Mouse (Mus musculus): ENCODE data around the gene Trim50. TPM values are rescaled to one million over a fixed set of nuclear protein-coding genes. Genes with fewer than 3 reads are reported as not detected.

Trim50 gene
- total RNA-seq, 1 experiment, result not detected

DNA sequence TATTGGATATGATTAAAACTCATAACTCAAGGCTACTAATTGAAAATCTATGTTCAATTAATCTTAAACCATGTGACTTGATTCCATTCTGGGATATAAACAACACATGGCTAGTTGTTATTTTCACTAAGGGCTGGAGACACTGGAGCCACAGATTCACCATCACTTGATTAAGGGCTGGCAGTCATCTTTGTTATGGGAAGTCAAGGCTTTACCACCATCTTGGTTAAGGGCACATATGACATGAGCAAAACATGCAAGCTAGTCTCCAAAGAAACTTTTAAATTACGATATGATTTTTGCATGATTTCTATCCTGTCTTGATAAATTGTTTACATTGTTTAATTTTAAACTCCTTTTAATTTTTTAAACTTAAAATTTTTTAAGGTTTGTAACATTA is 30.9 kb upstream of the Trim50 start:
- Histone ChIP-seq H3K4me3 (ENCODE audit: insufficient read depth in 1 of 2, low read depth in 1 of 2, low read length in 2 of 2, poor library complexity in 1 of 2, severe bottlenecking in 1 of 2) (no peak overlapping the region), H3K4me1 (ENCODE audit: control insufficient read depth in 2 of 2, insufficient read depth in 2 of 2, low read length in 2 of 2, poor library complexity in 1 of 2) (no peaks in the 10 kb centered on the region), H3K27ac (ENCODE audit: insufficient read depth, low read depth, low read length, poor library complexity, severe bottlenecking) (no peak overlapping the region), H3K9me3 (ENCODE audit: control insufficient read depth, insufficient read depth, low read depth, low read length) (no peaks in the 10 kb centered on the region), H3K9ac (ENCODE audit: insufficient read depth, low read depth, low read length, poor library complexity, severe bottlenecking) (no peak overlapping the region), H3K36me3 (ENCODE audit: control insufficient read depth, insufficient read depth, low read length, poor library complexity, severe bottlenecking) (no peaks in the 10 kb centered on the region)
- TF ChIP-seq HCFC1 (IDR thresholded peaks at IDR 0.05; ENCODE audit: borderline replicate concordance, insufficient read depth, low read length), result 0 out of 2 replicates have a peak, but pooled peaks have one; percentile 41
- no peak for TF ChIP-seq ZC3H11A (IDR thresholded peaks at IDR 0.05; ENCODE audit: borderline replicate concordance, low read depth, low read length)
- DNase-seq (ENCODE audit: low read depth, low spot score), result no peak
- in situ Hi-C loops (cut with MboI; ENCODE audit: low sequenced_read_pairs in 2 of 2, unreplicated experiment in 2 of 2), result no loop called here

DNA sequence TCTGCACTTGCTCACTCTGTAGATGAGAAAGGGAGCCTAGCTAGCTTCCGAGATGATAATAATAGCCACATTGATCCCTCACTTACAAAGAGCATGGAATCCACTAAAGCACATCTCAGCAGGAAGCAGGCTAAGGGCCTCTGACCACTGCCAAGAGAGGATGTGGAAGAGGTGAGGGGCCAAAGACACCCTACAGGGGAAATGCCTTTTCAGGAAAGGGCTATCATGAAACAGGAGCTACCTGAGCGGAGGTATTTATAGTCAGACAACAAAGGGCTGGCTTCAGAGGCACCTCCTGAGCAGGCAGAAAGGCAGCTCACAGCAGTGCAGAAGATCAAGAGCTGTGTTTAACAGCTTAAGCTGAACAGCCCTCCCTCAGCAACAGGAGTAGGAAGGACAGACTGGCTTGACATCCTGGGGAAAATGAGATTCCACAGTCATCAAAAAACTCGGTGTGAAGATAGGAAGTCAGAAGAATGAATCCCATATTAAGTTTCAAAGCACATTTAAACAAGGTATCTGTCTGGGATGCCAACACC is 26.9 kb upstream of the Trim50 start:
- in situ Hi-C loops (cut with MboI; ENCODE audit: low sequenced_read_pairs in 2 of 2, unreplicated experiment in 2 of 2), result no loop called here

DNA sequence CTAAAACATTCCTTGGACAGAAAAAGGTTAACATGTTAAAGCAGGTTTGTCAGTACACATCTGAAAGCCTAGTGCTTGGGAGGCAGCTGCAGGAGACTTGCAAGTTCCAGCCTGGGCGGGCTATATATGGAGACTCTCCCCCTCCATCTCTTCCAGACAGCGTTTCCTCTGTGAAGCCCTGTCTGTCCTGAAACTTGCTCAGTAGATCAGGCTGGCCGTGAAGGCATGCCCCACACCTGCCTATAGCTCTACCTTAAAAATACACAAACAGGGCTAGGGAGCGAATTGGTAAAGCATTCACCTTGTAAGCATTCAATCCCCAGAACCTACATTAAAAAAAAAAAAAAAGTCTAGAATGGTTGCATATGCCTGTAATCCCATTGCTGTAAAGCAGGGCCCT is 23.6 kb upstream of the Trim50 start:
- Histone ChIP-seq H3K9ac (ENCODE audit: insufficient read depth, low read depth, low read length, poor library complexity, severe bottlenecking) (no peak overlapping the region), H3K9me3 (ENCODE audit: control insufficient read depth, insufficient read depth, low read depth, low read length) (no peaks in the 10 kb centered on the region), H3K4me1 (ENCODE audit: control insufficient read depth in 2 of 2, insufficient read depth in 2 of 2, low read length in 2 of 2, poor library complexity in 1 of 2) (no peaks in the 10 kb centered on the region), H3K36me3 (ENCODE audit: control insufficient read depth, insufficient read depth, low read length, poor library complexity, severe bottlenecking) (no peaks in the 10 kb centered on the region), H3K4me3 (ENCODE audit: insufficient read depth in 1 of 2, low read depth in 1 of 2, low read length in 2 of 2, poor library complexity in 1 of 2, severe bottlenecking in 1 of 2) (no peak overlapping the region), H3K27ac (ENCODE audit: insufficient read depth, low read depth, low read length, poor library complexity, severe bottlenecking) (no peak overlapping the region)
- in situ Hi-C loops (cut with MboI; ENCODE audit: low sequenced_read_pairs in 2 of 2, unreplicated experiment in 2 of 2), result no loop called here
- no peak for TF ChIP-seq HCFC1 (IDR thresholded peaks at IDR 0.05; ENCODE audit: borderline replicate concordance, insufficient read depth, low read length)
- no peak for TF ChIP-seq CHD2 (IDR thresholded peaks at IDR 0.05; ENCODE audit: low read depth, low read length)
- TF ChIP-seq ZC3H11A (IDR thresholded peaks at IDR 0.05; ENCODE audit: borderline replicate concordance, low read depth, low read length), result no peak
- no peak for TF ChIP-seq ZNF384 (IDR thresholded peaks at IDR 0.05; ENCODE audit: low read depth, low read length)
- no peak for TF ChIP-seq MAFK (IDR thresholded peaks at IDR 0.05; ENCODE audit: insufficient read depth, low read depth, low read length)
- DNase-seq (ENCODE audit: low read depth, low spot score), result no peak

More for the DNA sequence above, 26.9 kb upstream of the Trim50 start:
- Histone ChIP-seq H3K4me1 (ENCODE audit: control insufficient read depth in 2 of 2, insufficient read depth in 2 of 2, low read length in 2 of 2, poor library complexity in 1 of 2) (no peaks in the 10 kb centered on the region), H3K9me3 (ENCODE audit: control insufficient read depth, insufficient read depth, low read depth, low read length) (no peaks in the 10 kb centered on the region), H3K9ac (ENCODE audit: insufficient read depth, low read depth, low read length, poor library complexity, severe bottlenecking) (no peak overlapping the region), H3K4me3 (ENCODE audit: insufficient read depth in 1 of 2, low read depth in 1 of 2, low read length in 2 of 2, poor library complexity in 1 of 2, severe bottlenecking in 1 of 2) (no peak overlapping the region), H3K27ac (ENCODE audit: insufficient read depth, low read depth, low read length, poor library complexity, severe bottlenecking) (no peak overlapping the region), H3K36me3 (ENCODE audit: control insufficient read depth, insufficient read depth, low read length, poor library complexity, severe bottlenecking) (no peaks in the 10 kb centered on the region)
- no peak for DNase-seq (ENCODE audit: low read depth, low spot score)
- no peak for TF ChIP-seq HCFC1 (IDR thresholded peaks at IDR 0.05; ENCODE audit: borderline replicate concordance, insufficient read depth, low read length)
- no peak for TF ChIP-seq CHD2 (IDR thresholded peaks at IDR 0.05; ENCODE audit: low read depth, low read length)
- TF ChIP-seq ZC3H11A (IDR thresholded peaks at IDR 0.05; ENCODE audit: borderline replicate concordance, low read depth, low read length), result no peak
- TF ChIP-seq ZNF384 (IDR thresholded peaks at IDR 0.05; ENCODE audit: low read depth, low read length), result no peak
- no peak for TF ChIP-seq MAFK (IDR thresholded peaks at IDR 0.05; ENCODE audit: insufficient read depth, low read depth, low read length)

GRCm38 (mm10) chr5:135330201-135330600 is 22.9 kb upstream of the Trim50 start:
- no peaks in the 10 kb centered on the region for H3K9me3 ChIP-seq (ENCODE audit: control insufficient read depth, insufficient read depth, low read depth, low read length)
- DNase-seq (ENCODE audit: low read depth, low spot score), result no peak
- no peak overlapping the region for H3K4me3 ChIP-seq (ENCODE audit: insufficient read depth in 1 of 2, low read depth in 1 of 2, low read length in 2 of 2, poor library complexity in 1 of 2, severe bottlenecking in 1 of 2)
- in situ Hi-C loops (cut with MboI; ENCODE audit: low sequenced_read_pairs in 2 of 2, unreplicated experiment in 2 of 2), result no loop called here
- no peaks in the 10 kb centered on the region for H3K4me1 ChIP-seq (ENCODE audit: control insufficient read depth in 2 of 2, insufficient read depth in 2 of 2, low read length in 2 of 2, poor library complexity in 1 of 2)
- H3K36me3 ChIP-seq (ENCODE audit: control insufficient read depth, insufficient read depth, low read length, poor library complexity, severe bottlenecking), result no peaks in the 10 kb centered on the region
- TF ChIP-seq ZNF384 (IDR thresholded peaks at IDR 0.05; ENCODE audit: low read depth, low read length) (no peak), CHD2 (IDR thresholded peaks at IDR 0.05; ENCODE audit: low read depth, low read length) (no peak), HCFC1 (IDR thresholded peaks at IDR 0.05; ENCODE audit: borderline replicate concordance, insufficient read depth, low read length) (no peak), ZC3H11A (IDR thresholded peaks at IDR 0.05; ENCODE audit: borderline replicate concordance, low read depth, low read length) (no peak), MAFK (IDR thresholded peaks at IDR 0.05; ENCODE audit: insufficient read depth, low read depth, low read length) (no peak)
- H3K9ac ChIP-seq (ENCODE audit: insufficient read depth, low read depth, low read length, poor library complexity, severe bottlenecking), result no peak overlapping the region
- H3K27ac ChIP-seq (ENCODE audit: insufficient read depth, low read depth, low read length, poor library complexity, severe bottlenecking), result no peak overlapping the region

DNA sequence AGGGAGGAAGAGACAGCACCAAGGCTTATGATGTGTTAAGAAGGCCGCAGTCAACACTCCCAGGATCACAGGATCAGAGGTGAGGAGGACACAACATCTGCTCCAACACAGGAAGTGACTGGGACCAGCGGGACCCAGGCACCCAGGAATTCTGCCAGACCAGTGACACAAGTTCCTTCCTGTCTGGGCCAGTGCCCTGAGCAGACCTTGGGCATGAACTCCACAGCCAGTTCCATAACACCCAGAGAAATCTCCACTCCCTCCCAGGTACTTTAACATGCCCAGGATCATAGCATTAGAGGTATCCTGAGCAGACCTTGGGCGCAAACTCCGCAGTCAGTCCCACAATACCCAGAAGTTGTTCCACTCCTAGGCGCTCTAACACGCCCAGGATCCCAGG is 21.9 kb upstream of the Trim50 start:
- Histone ChIP-seq H3K9me3 (ENCODE audit: control insufficient read depth, insufficient read depth, low read depth, low read length) (no peaks in the 10 kb centered on the region), H3K4me1 (ENCODE audit: control insufficient read depth in 2 of 2, insufficient read depth in 2 of 2, low read length in 2 of 2, poor library complexity in 1 of 2) (no peaks in the 10 kb centered on the region), H3K27ac (ENCODE audit: insufficient read depth, low read depth, low read length, poor library complexity, severe bottlenecking) (no peak overlapping the region), H3K4me3 (ENCODE audit: insufficient read depth in 1 of 2, low read depth in 1 of 2, low read length in 2 of 2, poor library complexity in 1 of 2, severe bottlenecking in 1 of 2) (no peak overlapping the region), H3K9ac (ENCODE audit: insufficient read depth, low read depth, low read length, poor library complexity, severe bottlenecking) (no peak overlapping the region), H3K36me3 (ENCODE audit: control insufficient read depth, insufficient read depth, low read length, poor library complexity, severe bottlenecking) (no peaks in the 10 kb centered on the region)
- no peak for TF ChIP-seq HCFC1 (IDR thresholded peaks at IDR 0.05; ENCODE audit: borderline replicate concordance, insufficient read depth, low read length)
- TF ChIP-seq ZNF384 (IDR thresholded peaks at IDR 0.05; ENCODE audit: low read depth, low read length), result no peak
- TF ChIP-seq ZC3H11A (IDR thresholded peaks at IDR 0.05; ENCODE audit: borderline replicate concordance, low read depth, low read length), result no peak
- no peak for TF ChIP-seq CHD2 (IDR thresholded peaks at IDR 0.05; ENCODE audit: low read depth, low read length)
- no peak for TF ChIP-seq MAFK (IDR thresholded peaks at IDR 0.05; ENCODE audit: insufficient read depth, low read depth, low read length)
- no peak for DNase-seq (ENCODE audit: low read depth, low spot score)
- in situ Hi-C loops (cut with MboI; ENCODE audit: low sequenced_read_pairs in 2 of 2, unreplicated experiment in 2 of 2), result no loop called here

Data from ES-E14 (cell line).